Mouse (Mus musculus): ENCODE measurements around the gene Tmsb15b2.
"Not testable (repeated sequence)": the region's sequence is repeated elsewhere in the genome, so short reads cannot be mapped to it uniquely, and the experiment has no call there.

Gene Tmsb15b2

GRCm38 (mm10) chrX:136975397-136975796 is at the start of gene Tmsb15b2:
TSS of gene Tmsb15b2 (minus strand) at chrX:136975497.
- DNase-seq (ENCODE audit: low read depth) = not testable (repeated sequence)

- peak; percentile 74 for DNase-seq (ENCODE audit: low read depth)
Observed at GRCm38 (mm10) chrX:137019310-137019709, 44.0 kb upstream of the Tmsb15b2 start.

GRCm38 (mm10) chrX:137017668-137018067 is 42.4 kb upstream of the Tmsb15b2 start:
- DNase-seq (ENCODE audit: low read depth) = no peak

GRCm38 (mm10) chrX:137015099-137015709 is 39.9 kb upstream of the Tmsb15b2 start:
- peak; percentile 78 for DNase-seq (ENCODE audit: low read depth)

- DNase-seq (ENCODE audit: low read depth) = no peak
Observed at GRCm38 (mm10) chrX:136996256-136996655, 21.0 kb upstream of the Tmsb15b2 start.

- DNase-seq (ENCODE audit: low read depth) = no peak
Observed at GRCm38 (mm10) chrX:136993641-136994040, 18.3 kb upstream of the Tmsb15b2 start.

- peak; percentile 54 for DNase-seq (ENCODE audit: low read depth)
Observed at GRCm38 (mm10) chrX:136992978-136993547, 17.8 kb upstream of the Tmsb15b2 start, which contains the start of gene Zcchc18. TSS of gene Zcchc18 (plus strand) at chrX:136993155.

GRCm38 (mm10) chrX:136992191-136992965 is 17.1 kb upstream of the Tmsb15b2 start:
- DNase-seq (ENCODE audit: low read depth) = peak; percentile 43

GRCm38 (mm10) chrX:136991274-136991673 is 16.0 kb upstream of the Tmsb15b2 start:
- DNase-seq (ENCODE audit: low read depth) = no peak

- DNase-seq (ENCODE audit: low read depth) = peak; percentile 6
Observed at GRCm38 (mm10) chrX:136986039-136986438, 10.7 kb upstream of the Tmsb15b2 start.

- DNase-seq (ENCODE audit: low read depth) = peak; percentile 30
Observed at GRCm38 (mm10) chrX:136978616-136979015, 3.3 kb upstream of the Tmsb15b2 start.

GRCm38 (mm10) chrX:136976424-136977084 is 1.3 kb upstream of the Tmsb15b2 start, which contains the start of the genes Tmsb15l and Tmsb15b1:
TSS of gene Tmsb15l (minus strand) at chrX:136976869.
TSS of gene Tmsb15b1 (minus strand) at chrX:136976874.
- peak; percentile 80 for DNase-seq (ENCODE audit: low read depth)

- peak; percentile 18 for DNase-seq (ENCODE audit: low read depth)
Observed at GRCm38 (mm10) chrX:136959688-136960087, 15.6 kb downstream of the Tmsb15b2 start.

- not testable (repeated sequence) for DNase-seq (ENCODE audit: low read depth)
Observed at GRCm38 (mm10) chrX:136958300-136958699, 17.0 kb downstream of the Tmsb15b2 start.

GRCm38 (mm10) chrX:136957583-136958279 is 17.6 kb downstream of the Tmsb15b2 start:
- not testable (repeated sequence) for DNase-seq (ENCODE audit: low read depth)

GRCm38 (mm10) chrX:136937985-136938384 is 37.3 kb downstream of the Tmsb15b2 start:
- DNase-seq (ENCODE audit: low read depth) = no peak

GRCm38 (mm10) chrX:136927031-136927430 is 48.3 kb downstream of the Tmsb15b2 start, which contains the start of gene H2bfm:
TSS of gene H2bfm (plus strand) at chrX:136927325.
- DNase-seq (ENCODE audit: low read depth) = peak; percentile 51

GRCm38 (mm10) chrX:136925863-136926262 is 49.4 kb downstream of the Tmsb15b2 start:
- DNase-seq (ENCODE audit: low read depth) = no peak

All from naive thymus-derived CD4-positive, alpha-beta T cell, adult 2 months (primary cell).